Mouse (Mus musculus) induced T-regulatory cell, adult 2 months (primary cell): ENCODE results near the gene Zfp11.
"Not testable (repeated sequence)": the region's sequence is repeated elsewhere in the genome, so short reads cannot be mapped to it uniquely, and the experiment has no call there.

Source experiments
- DNase-seq: peaks from one replicate; pipeline ENCODE4 v3.0.0-alpha.2; 2012; ENCODE audit warnings: low read depth

Gene Zfp11

GRCm38 (mm10) chr5:129670036-129670458, at the start of gene Zfp11:
TSS of gene Zfp11 (minus strand) at chr5:129670099.
- DNase-seq, result peak; percentile 84

GRCm38 (mm10) chr5:129717016-129717415, 47.1 kb upstream of the Zfp11 start:
- peak; percentile 30 for DNase-seq

GRCm38 (mm10) chr5:129715326-129715861, 45.5 kb upstream of the Zfp11 start, which contains the start of gene Mrps17:
TSS of gene Mrps17 (plus strand) at chr5:129715497.
- DNase-seq, result peak; percentile 96

- no peak for DNase-seq
Observed at GRCm38 (mm10) chr5:129708412-129708811, 38.5 kb upstream of the Zfp11 start, which contains the start of gene Sept14. TSS of gene Sept14 (minus strand) at chr5:129708512.

GRCm38 (mm10) chr5:129703368-129703767, 33.5 kb upstream of the Zfp11 start:
- no peak for DNase-seq

- DNase-seq, result no peak
Observed at GRCm38 (mm10) chr5:129701706-129702105, 31.8 kb upstream of the Zfp11 start.

GRCm38 (mm10) chr5:129700506-129700905, 30.6 kb upstream of the Zfp11 start:
- no peak for DNase-seq

- no peak for DNase-seq
Observed at GRCm38 (mm10) chr5:129690528-129690927, 20.6 kb upstream of the Zfp11 start.

- no peak for DNase-seq
Observed at GRCm38 (mm10) chr5:129687621-129688020, 17.7 kb upstream of the Zfp11 start.

GRCm38 (mm10) chr5:129685141-129685540, 15.2 kb upstream of the Zfp11 start:
- not testable (repeated sequence) for DNase-seq

GRCm38 (mm10) chr5:129669453-129670035, 355 bp downstream of the Zfp11 start:
- DNase-seq, result no peak

- no peak for DNase-seq
Observed at GRCm38 (mm10) chr5:129667851-129668250, 2.0 kb downstream of the Zfp11 start.

- DNase-seq, result no peak
Observed at GRCm38 (mm10) chr5:129666271-129666909, 3.5 kb downstream of the Zfp11 start.

GRCm38 (mm10) chr5:129664090-129664489, 5.8 kb downstream of the Zfp11 start:
- DNase-seq, result no peak

- DNase-seq, result no peak
Observed at GRCm38 (mm10) chr5:129657931-129658330, 12.0 kb downstream of the Zfp11 start.

- no peak for DNase-seq
Observed at GRCm38 (mm10) chr5:129657016-129657415, 12.9 kb downstream of the Zfp11 start.

GRCm38 (mm10) chr5:129650858-129651257, 19.0 kb downstream of the Zfp11 start:
- DNase-seq, result no peak

- DNase-seq, result not testable (repeated sequence)
Observed at GRCm38 (mm10) chr5:129632270-129633250, 37.3 kb downstream of the Zfp11 start.

GRCm38 (mm10) chr5:129626586-129626985, 43.3 kb downstream of the Zfp11 start:
- DNase-seq, result not testable (repeated sequence)

GRCm38 (mm10) chr5:129626099-129626498, 43.8 kb downstream of the Zfp11 start:
- no peak for DNase-seq

- DNase-seq, result no peak
Observed at GRCm38 (mm10) chr5:129621361-129621760, 48.5 kb downstream of the Zfp11 start.

GRCm38 (mm10) chr5:129620600-129620999, 49.3 kb downstream of the Zfp11 start:
- not testable (repeated sequence) for DNase-seq
